Mouse (Mus musculus) lung, adult 2 months (tissue): ENCODE data around the gene Gm29427.

Source experiments
- CTCF ChIP-seq: fragments of 200-500 bp; IDR thresholded peaks from 2 replicates; pipeline ENCODE4 v1.5.1; 2011; ENCODE audit warnings: mild to moderate bottlenecking, low read length, control low read depth; ENCODE audit not compliant: insufficient read depth
- POLR2A ChIP-seq: fragments of 200-500 bp; IDR thresholded peaks from 2 replicates; pipeline ENCODE4 v1.6.1; 2011; ENCODE audit warnings: low read depth, mild to moderate bottlenecking, control low read depth, low read length, borderline replicate concordance; ENCODE audit errors: extremely low read depth

- TF ChIP-seq CTCF: no peak
- TF ChIP-seq POLR2A: no peak
These were observed 33.8 kb downstream of the Gm29427 start for GRCm38 (mm10) chr1:130681656-130682413.
